Mouse (Mus musculus) heart, adult 2 months (tissue): ENCODE data around the gene Bcl2l13. TPM values are rescaled to one million over a fixed set of nuclear protein-coding genes. Genes with fewer than 3 reads are reported as not detected.

Source experiments
- DNase-seq, 2 experiments: peaks; one replicate each; pipeline ENCODE4 v3.0.0; 2021
- H3K27ac ChIP-seq: fragments of 200-600 bp; 2 replicates; pipeline ENCODE4 v1.8.1; 2022
- H3K27me3 ChIP-seq: fragments of 200-500 bp; 2 replicates; pipeline ENCODE4 v1.6.1; 2012; ENCODE audit warnings: mild to moderate bottlenecking, low read length, inconsistent platforms, mixed read lengths; ENCODE audit not compliant: control insufficient read depth, insufficient read depth
- H3K36me3 ChIP-seq: fragments of 200-500 bp; 2 replicates; pipeline ENCODE4 v1.6.1; 2012; ENCODE audit warnings: low read length, inconsistent platforms; ENCODE audit not compliant: control insufficient read depth, insufficient read depth
- H3K4me1 ChIP-seq: fragments of 200-500 bp; 2 replicates; pipeline ENCODE4 v1.6.1; 2011; ENCODE audit warnings: low read length; ENCODE audit not compliant: control insufficient read depth, insufficient read depth
- H3K4me3 ChIP-seq: fragments of 200-600 bp; 2 replicates; pipeline ENCODE4 v1.8.1; 2022
- H3K79me2 ChIP-seq: fragments of 200-500 bp; replicated peaks from 2 replicates; pipeline ENCODE4 v1.6.1; 2012; ENCODE audit warnings: mild to moderate bottlenecking, inconsistent platforms, low read length, moderate library complexity, mixed read lengths; ENCODE audit not compliant: control insufficient read depth, insufficient read depth
- H3K9ac ChIP-seq: fragments of 200-500 bp; 2 replicates; pipeline ENCODE4 v1.6.1; 2012; ENCODE audit warnings: low read depth, mild to moderate bottlenecking, control low read depth, inconsistent platforms, low read length, mixed read lengths
- CTCF ChIP-seq: fragments of 200-600 bp; IDR thresholded peaks from 2 replicates; pipeline ENCODE4 v1.8.1; 2022; ENCODE audit warnings: antibody characterized with exemption, mild to moderate bottlenecking, moderate library complexity
- EP300 ChIP-seq: fragments of 200-500 bp; IDR thresholded peaks from 2 replicates; pipeline ENCODE4 v1.6.1; 2011; ENCODE audit warnings: low read depth, low read length, control low read depth; ENCODE audit not compliant: insufficient read depth
- POLR2A ChIP-seq: fragments of 200-500 bp; IDR thresholded peaks from 2 replicates; pipeline ENCODE4 v1.6.1; 2011; ENCODE audit warnings: mild to moderate bottlenecking, low read depth, low read length, control low read depth; ENCODE audit not compliant: insufficient read depth
- WGBS: fragments of 180-500 bp; shearing (Covaris S2); methylation state at CpG from one replicate; pipeline ENCODE4 v1.1.7; 2018; 5-methylcytosine and 5-hydroxymethylcytosine counted together
- intact Hi-C: fragments of 180-260 bp; cut with DNase I; formaldehyde crosslinking; loops from one replicate; pipeline ENCODE4 v1.15.1; 2025
- polyA plus RNA-seq: library from polyadenylated mRNA; depleted of rRNA; stranded (reverse); fragments of >200 nt; gene quantifications from 2 replicates; pipeline ENCODE4 v1.2.3, GENCODE M21; 2012
- total RNA-seq, 2 experiments: library from RNA; stranded (reverse); gene quantifications; 2 replicates each; pipeline ENCODE4 v1.2.3; 2021

Gene Bcl2l13
- total and polyA plus RNA-seq, 3 experiments = 36.2 to 84.8 (median 72.5) TPM

DNA sequence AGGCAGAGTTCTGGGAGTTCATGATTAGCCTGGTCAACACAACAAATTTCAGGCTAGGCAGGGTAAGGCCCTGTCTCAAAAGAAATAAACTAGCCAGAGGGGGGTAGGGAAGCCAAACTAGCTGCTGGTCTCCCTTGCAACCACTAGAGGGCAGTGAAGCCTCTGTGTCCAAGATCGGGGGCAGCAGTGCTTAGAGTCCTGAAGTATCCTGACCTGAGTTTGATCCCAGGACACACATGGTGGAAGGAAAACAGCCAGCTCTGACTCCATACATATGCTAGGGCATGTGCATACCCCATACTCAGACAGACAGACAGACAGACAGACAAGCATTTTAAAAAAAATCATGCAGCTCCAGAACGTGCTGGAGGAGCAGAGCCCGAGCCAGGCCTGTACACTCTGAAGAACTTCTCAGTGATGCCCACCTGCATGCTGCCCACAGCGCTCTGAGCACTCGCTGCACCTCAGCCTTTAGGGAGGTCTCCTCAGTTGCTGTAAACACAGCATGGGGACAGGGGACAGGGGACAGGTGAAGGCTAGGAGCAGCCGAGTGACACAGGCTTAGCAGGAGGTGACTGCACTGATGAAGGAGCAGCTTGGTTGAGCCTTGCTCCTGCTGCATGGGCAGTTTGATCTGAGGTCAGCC lies 62.3 kb downstream of the Bcl2l13 start:
- 70% methylated on average over 6 of the region's 6 CpGs for WGBS
- Histone ChIP-seq H3K9ac (no peak overlapping the region), H3K4me1 (no peaks in the 10 kb centered on the region), H3K79me2 (no peaks in the 10 kb centered on the region), H3K27me3 (no peaks in the 10 kb centered on the region), H3K27ac (no peak overlapping the region), H3K36me3 (no peaks in the 10 kb centered on the region), H3K4me3 (no peak overlapping the region)
- TF ChIP-seq CTCF (peak; percentile 92), POLR2A (no peak), EP300 (0 out of 2 replicates have a peak, but pooled peaks have one; percentile 30)
- DNase-seq = peak in 1 of 2 experiments; percentile 23
- intact Hi-C loops = loop anchor here (2.0 to 10.0 kb wide), 3 partner anchors 226 to 361 kb away; no protein-coding TSS in a partner anchor

DNA sequence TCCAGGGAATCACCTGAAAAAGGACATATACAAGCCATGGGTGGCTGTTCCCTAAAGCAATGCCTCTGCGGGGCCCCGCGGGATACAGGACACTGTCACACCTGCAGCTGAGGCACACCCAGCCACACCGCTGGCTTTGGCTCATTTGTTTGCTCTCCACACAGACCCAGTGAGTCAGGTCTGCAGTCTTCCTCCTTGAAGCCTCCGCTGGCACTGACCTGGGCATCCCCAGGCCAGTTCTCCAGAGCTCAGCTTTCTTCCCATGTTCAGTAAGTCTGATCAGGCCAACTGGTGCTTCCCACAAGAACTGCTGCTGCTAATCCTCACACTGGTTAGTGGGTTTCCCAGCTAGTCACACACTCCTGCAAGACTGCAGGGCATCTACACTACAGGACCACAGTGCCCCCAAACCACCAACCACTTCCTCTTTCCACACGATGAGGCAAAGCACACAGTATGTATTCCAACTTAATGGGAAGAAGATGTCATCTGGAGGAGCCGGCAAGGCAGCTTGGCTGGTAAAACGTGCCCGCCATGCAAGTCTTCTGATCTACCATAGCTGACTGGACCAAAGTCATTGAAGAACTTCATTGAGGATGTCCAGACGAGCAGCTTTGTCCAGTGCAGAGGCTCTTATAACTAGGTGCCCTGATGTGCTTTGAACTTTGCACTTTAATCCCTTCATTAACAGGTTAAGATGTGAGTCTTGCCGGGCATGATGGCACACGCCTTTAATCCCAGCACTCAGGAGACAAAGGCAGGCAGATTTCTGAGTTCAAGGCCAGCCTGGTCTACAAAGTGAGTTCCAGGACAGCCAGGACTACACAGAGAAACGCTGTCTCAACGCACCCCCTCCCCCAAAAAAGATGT lies 66.0 kb downstream of the Bcl2l13 start:
- 89% methylated on average over 14 of the region's 14 CpGs for WGBS
- Histone ChIP-seq H3K27ac (no peak overlapping the region), H3K27me3 (no peaks in the 10 kb centered on the region), H3K4me3 (no peak overlapping the region), H3K4me1 (no peaks in the 10 kb centered on the region), H3K9ac (no peak overlapping the region), H3K36me3 (no peaks in the 10 kb centered on the region), H3K79me2 (no peaks in the 10 kb centered on the region)
- DNase-seq = no peak
- intact Hi-C loops = loop anchor here (5.0 kb wide), 1 partner anchor 55 kb away; no protein-coding TSS in a partner anchor
- TF ChIP-seq CTCF = no peak
- no peak for TF ChIP-seq POLR2A
- no peak for TF ChIP-seq EP300

DNA sequence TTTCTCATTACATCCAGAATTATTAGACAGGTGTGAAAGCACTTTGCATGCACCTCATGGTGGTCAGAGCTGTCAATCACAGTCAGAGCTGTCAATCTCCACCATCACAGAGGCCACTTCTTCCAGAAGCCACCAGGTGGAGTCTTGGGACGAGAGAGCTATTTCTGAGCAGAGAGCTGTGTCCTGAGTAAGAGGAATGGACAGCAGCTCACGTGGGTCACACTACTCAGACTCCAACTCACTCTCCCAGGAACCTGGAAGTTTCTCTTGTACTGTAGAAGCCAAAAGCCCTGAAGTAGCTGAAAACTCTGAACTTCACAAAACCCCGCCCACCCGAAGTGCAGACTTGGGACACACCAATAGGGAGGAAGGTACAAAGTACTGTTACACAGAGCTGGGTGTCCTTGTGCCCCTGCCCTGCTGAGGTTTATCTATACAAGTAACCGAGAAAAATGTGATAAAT lies 67.5 kb downstream of the Bcl2l13 start:
- no peaks in the 10 kb centered on the region for H3K27me3 ChIP-seq
- H3K36me3 ChIP-seq = no peaks in the 10 kb centered on the region
- WGBS = 36% methylated on average over 5 of the region's 5 CpGs
- H3K27ac ChIP-seq = no peak overlapping the region
- no peak for TF ChIP-seq POLR2A
- TF ChIP-seq EP300 = no peak
- TF ChIP-seq CTCF = peak; percentile 73
- H3K4me1 ChIP-seq = no peaks in the 10 kb centered on the region
- H3K79me2 ChIP-seq = no peaks in the 10 kb centered on the region
- H3K9ac ChIP-seq = no peak overlapping the region
- DNase-seq = peak in 1 of 2 experiments; percentile 23
- intact Hi-C loops = loop anchor here (5.0 kb wide), 1 partner anchor 54 kb away; no protein-coding TSS in a partner anchor
- no peak overlapping the region for H3K4me3 ChIP-seq

DNA sequence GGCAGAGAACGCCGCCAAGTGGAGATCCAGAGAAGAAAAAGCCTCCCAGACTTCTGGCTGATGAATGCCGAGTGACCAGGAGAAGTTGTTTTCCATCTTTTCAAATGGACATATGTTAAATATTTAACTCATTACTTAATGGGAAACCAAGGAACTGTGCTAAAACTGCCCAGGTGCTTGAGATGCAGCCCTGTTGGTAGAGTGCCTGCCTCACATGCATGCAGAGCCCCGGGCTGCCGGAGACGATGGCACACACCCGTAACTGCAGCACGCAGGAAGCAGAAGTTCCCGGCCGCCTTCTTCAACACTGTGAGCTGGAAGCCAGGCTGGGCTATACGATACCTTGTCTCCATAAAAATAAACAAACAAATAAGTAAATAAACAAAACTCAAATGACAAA lies 67.9 kb downstream of the Bcl2l13 start:
- Histone ChIP-seq H3K9ac (no peak overlapping the region), H3K4me1 (no peaks in the 10 kb centered on the region), H3K79me2 (no peaks in the 10 kb centered on the region), H3K27me3 (no peaks in the 10 kb centered on the region), H3K27ac (no peak overlapping the region), H3K36me3 (no peaks in the 10 kb centered on the region), H3K4me3 (no peak overlapping the region)
- DNase-seq = no peak
- intact Hi-C loops = loop anchor here (5.0 kb wide), 1 partner anchor 53 kb away; no protein-coding TSS in a partner anchor
- TF ChIP-seq EP300 (no peak), CTCF (no peak), POLR2A (no peak)
- 78% methylated on average over 11 of the region's 11 CpGs for WGBS

DNA sequence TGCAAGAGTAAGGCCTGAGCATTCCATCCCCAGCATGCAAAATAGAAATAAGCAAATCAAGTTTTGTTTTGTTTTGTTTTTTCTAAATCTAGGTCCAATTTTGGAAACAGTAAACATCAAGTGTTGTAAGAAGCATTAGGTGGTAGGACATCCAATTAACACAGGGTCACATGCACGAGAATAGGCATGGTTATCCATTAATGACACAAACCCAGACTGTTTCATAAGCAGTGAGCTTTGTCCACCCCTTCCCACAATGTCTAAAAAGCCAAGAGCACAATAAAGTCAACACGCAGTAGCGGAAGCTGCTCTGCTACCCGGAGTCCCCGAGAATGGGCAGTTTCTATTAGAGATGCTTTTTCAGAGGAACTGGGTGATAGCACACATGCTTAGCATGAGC lies 69.1 kb downstream of the Bcl2l13 start:
- H3K36me3 ChIP-seq = no peaks in the 10 kb centered on the region
- TF ChIP-seq EP300 (no peak), CTCF (no peak)
- DNase-seq = no peak

More for the DNA sequence above, 69.1 kb downstream of the Bcl2l13 start:
- no peaks in the 10 kb centered on the region for H3K4me1 ChIP-seq
- no peaks in the 10 kb centered on the region for H3K27me3 ChIP-seq
- intact Hi-C loops = no loop called here
- no peak overlapping the region for H3K4me3 ChIP-seq
- no peak overlapping the region for H3K9ac ChIP-seq
- H3K27ac ChIP-seq = no peak overlapping the region
- WGBS = 88% methylated on average over 5 of the region's 5 CpGs
- H3K79me2 ChIP-seq = no peaks in the 10 kb centered on the region
